Mouse (Mus musculus): ENCODE data around the gene Ube2c. TPM values are rescaled to one million over a fixed set of nuclear protein-coding genes. Genes with fewer than 3 reads are reported as not detected.

Ube2c gene
- total RNA-seq (2021) = 10 to 100 TPM; 10.8 to 14.3 TPM

GRCm38 (mm10) chr2:164769258-164770037 lies at the start of gene Ube2c:
Ube2c (plus strand) TSS chr2:164769898.
- intact Hi-C loops (cut with DNase I) = no loop called here
- peak; percentile 98 for DNase-seq

- intact Hi-C loops (cut with DNase I) = no loop called here
- DNase-seq = no peak
Observed at GRCm38 (mm10) chr2:164723276-164723675, 46.4 kb upstream of the Ube2c start.

DNA sequence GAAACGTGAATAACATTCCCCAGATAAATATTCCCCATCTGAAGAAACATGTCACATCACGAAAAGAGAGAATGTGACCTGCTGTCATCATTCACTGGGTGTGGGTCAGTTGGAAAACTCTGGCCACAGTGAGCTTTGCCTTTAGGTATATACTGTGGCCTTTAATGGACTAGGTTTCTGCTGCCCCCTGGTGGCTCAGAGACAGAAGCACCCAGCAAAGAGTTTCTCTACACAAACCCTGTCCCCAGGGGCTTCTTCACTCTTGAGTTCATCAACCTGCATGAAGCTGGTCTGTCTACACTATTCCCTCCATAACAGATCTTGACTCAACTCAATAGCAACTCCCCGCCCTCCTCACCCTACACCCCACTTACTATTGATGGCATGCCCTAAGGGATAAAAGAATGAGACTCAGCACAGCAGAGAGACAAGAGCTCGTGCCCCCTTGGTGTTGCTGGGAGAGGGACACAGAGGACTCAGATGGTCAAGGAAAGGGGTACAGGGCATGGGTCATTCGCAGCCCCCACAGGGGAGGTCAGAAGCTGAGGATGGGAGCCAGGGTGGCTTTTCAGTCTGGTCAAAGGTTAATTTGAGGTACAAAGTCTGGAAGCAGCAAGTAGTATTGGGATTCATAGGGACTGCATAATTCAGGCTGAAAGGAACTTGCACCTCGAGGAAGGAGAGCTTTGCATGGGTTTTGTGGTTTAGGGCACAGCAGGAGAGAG lies 43.6 kb upstream of the Ube2c start:
- DNase-seq = peak; percentile 70
- intact Hi-C loops (cut with DNase I) = loop anchor here (2.0 kb wide), 1 partner anchor 133 kb away; the partner anchor contains the start of gene Eppin

- intact Hi-C loops (cut with DNase I) = no loop called here
- DNase-seq = no peak
Observed at GRCm38 (mm10) chr2:164731719-164732118, 38.0 kb upstream of the Ube2c start.

DNA sequence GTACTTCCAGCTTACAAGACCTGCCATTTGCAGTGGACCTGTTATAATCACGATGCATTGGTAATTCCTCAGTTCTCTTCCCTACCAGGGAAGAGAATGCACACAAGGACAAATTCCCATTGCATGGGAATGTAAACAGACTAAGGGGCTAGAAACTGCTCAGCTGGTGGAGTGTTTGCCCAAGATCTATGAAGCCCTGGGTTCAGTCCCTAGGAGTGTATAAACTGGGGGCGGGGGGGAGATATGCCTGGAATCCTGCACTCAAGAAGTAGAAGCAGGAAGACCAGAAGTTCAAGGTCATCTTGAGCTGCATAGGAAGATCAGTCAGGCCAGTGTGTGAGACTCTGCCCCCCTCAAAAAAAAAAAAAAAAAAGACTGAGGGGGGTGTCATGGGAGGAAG lies 36.4 kb upstream of the Ube2c start:
- intact Hi-C loops (cut with DNase I) = no loop called here
- DNase-seq = no peak

DNA sequence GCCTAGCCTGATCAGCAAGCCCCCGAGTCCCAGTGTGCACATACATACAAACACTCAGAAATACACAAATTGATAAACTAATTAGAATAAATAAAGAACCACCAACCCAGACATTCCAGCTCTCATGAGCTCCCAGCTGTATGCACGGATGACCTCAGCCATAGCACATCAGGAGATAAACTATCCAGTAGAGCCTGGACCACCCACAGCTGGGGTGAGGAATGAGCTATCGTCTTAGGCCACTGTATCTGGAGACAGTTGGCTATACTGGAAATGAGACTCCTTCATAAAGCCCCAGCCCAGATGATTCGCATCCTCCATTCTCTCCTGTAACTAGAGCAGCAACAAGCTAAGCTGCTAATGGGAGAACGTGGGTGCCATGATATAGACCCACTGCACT lies 34.9 kb upstream of the Ube2c start:
- DNase-seq = no peak
- intact Hi-C loops (cut with DNase I) = no loop called here

DNA sequence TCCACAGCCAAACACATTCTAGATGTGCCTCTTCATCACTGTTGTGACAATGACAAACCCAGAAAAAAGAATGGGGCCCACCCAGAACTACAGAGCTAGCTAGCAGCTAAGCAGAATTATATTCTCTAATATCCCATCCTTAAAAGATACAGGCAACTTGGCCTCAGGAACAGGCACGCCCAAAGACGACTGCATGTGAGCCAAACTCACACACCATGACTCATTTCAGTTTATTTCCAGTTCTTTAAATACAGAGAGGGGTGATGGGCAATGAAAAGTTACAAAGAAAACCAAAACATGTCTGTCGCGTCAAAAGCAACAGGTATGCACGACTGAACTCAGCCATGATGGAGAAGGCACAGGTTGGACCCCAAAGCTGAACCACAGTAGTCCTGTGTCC lies 34.3 kb upstream of the Ube2c start:
- DNase-seq = no peak
- intact Hi-C loops (cut with DNase I) = no loop called here

DNA sequence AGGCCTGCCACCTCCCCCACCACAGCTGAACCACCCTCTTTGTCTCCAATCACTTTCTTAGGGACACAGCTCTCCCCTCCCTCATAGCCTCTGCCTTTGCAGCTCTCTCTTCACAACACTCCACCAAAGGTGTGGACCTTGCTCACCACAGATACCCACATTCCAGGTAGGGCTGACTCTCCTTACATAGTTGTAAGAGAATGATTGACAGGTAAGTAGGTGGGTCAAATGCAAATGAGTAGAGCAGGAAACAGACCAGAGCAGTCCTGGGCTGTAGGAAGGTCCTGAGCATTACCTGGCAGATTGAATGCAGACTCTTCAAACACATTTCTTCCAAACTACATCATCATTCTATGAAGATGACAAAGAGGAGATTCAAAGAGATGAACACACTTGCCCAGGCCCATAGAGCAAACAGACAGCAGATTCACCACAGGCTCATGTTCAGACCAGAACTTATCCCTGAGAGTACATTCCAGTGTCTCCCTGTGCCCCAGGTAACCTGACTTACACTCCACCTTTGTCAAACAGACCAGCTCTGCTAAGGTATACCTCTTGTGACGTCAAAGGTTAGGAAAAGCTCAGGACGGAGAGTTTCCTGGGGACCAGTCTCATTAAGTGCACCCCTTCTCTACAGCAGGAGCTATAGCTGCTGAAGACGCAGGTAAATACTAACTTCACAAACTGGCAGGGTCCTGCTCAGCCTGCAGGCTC lies 32.2 kb upstream of the Ube2c start:
- DNase-seq = no peak
- intact Hi-C loops (cut with DNase I) = no loop called here

DNA sequence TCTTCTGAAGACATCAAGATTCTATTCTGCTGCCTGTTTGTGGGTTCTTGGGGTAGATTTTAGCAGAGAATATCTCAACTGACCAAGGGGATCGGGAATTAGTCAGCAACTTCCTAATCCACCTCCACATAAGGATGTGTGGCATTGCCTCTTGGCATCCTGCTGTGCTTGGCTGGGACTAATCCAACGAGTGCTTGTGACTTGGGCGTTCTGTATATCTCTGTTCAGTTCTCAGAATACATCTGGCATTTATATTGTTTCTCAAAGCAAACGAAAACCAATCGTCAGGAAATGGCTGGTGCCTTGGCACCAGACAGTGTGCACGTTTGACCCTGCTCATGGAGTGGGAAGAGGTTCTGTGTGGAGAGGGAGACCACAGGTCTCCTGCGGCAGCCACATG lies 29.8 kb upstream of the Ube2c start:
- intact Hi-C loops (cut with DNase I) = no loop called here
- no peak for DNase-seq

DNA sequence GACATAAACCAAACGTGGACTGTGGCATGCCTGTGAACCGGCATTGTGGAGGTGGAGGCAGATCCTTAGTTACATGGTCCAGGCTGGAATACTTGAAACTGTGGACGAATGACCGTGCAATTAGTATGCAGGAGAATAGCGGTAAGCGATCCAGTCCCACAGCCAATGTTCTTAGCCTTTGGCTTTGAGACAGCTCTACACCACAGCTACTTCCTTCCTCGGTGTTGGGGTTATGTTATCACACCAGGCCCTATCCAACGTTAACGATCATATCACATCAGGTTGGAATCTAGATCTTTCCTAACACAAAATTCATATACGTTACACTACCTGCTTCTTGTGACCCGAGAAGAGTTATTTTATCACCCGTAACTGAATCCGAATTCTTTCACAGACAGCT lies 24.7 kb upstream of the Ube2c start:
- intact Hi-C loops (cut with DNase I) = no loop called here
- DNase-seq = no peak

GRCm38 (mm10) chr2:164745843-164746479 lies 23.7 kb upstream of the Ube2c start, which contains the start of the genes Wfdc3 and Dnttip1:
Wfdc3 (minus strand) TSS chr2:164745931.
Dnttip1 (plus strand) TSS chr2:164745983.
- intact Hi-C loops (cut with DNase I) = no loop called here
- peak; percentile 94 for DNase-seq

GRCm38 (mm10) chr2:164746693-164747092 lies 23.0 kb upstream of the Ube2c start:
- no peak for DNase-seq
- intact Hi-C loops (cut with DNase I) = no loop called here

- intact Hi-C loops (cut with DNase I) = no loop called here
Observed at GRCm38 (mm10) chr2:164748191-164748590, 21.5 kb upstream of the Ube2c start.

DNA sequence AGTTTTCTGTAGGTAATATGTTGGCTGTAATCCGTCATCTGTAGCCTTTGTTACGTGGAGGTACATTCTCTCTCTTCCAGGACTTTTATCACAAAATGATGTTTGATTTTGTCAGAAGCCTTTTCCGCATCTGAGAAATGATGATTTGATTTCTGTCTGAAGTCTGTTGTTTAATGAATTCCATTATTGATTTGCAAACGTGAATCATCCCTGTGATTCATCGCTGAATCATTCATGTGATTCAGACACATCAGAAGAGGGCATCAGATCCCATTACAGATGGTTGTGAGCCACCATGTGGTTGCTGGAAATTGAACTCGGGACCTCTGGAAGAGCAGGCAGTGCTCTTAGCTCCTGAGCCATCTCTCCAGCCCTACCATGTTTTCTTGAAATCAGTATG lies 20.7 kb upstream of the Ube2c start:
- intact Hi-C loops (cut with DNase I) = no loop called here
- no peak for DNase-seq

More at GRCm38 (mm10) chr2:164748191-164748590, 21.5 kb upstream of the Ube2c start:
- no peak for DNase-seq

DNA sequence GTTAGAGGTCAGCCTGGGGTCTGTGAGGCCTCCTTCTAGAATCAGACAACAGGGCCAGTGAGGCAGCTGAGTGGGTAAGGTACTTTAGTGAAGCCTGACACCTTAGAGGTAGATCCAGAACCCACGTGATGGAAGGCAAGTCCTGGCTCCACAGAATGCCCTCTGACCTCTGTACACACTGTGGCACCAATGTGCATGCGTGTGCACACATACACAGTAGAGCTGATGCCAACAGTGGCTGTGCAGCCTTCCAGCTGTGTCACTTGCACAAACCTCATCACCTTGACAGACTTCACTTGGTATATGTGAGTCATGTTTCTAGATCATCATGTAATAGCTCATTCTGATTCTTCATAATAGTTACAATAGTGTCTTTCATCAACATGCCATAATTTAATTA lies 17.2 kb upstream of the Ube2c start:
- intact Hi-C loops (cut with DNase I) = no loop called here
- no peak for DNase-seq

DNA sequence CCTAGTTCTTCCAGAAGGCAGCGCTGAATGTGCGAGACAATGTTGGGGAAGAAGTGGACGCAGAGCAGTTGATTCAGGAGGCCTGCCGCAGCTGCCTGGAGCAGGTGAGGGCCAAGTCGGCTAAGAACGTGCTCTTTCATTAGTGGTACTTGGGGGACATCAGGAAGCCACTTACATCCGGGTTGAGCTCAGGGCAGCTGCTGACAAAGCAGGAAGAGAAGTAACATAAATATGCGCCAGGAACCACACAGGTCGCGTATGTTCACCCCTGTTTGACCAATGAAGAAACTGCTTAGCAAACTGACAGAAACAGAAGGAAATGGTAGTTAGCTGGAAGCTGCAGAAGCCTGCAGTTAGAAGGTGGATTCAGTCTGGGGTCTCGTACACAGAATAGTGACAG lies 15.6 kb upstream of the Ube2c start:
- intact Hi-C loops (cut with DNase I) = no loop called here
- DNase-seq = no peak

GRCm38 (mm10) chr2:164754800-164755199 lies 14.9 kb upstream of the Ube2c start:
- no peak for DNase-seq
- intact Hi-C loops (cut with DNase I) = no loop called here

GRCm38 (mm10) chr2:164757841-164758240 lies 11.9 kb upstream of the Ube2c start:
- intact Hi-C loops (cut with DNase I) = no loop called here
- no peak for DNase-seq

GRCm38 (mm10) chr2:164758692-164759091 lies 11.0 kb upstream of the Ube2c start:
- intact Hi-C loops (cut with DNase I) = no loop called here
- DNase-seq = no peak

DNA sequence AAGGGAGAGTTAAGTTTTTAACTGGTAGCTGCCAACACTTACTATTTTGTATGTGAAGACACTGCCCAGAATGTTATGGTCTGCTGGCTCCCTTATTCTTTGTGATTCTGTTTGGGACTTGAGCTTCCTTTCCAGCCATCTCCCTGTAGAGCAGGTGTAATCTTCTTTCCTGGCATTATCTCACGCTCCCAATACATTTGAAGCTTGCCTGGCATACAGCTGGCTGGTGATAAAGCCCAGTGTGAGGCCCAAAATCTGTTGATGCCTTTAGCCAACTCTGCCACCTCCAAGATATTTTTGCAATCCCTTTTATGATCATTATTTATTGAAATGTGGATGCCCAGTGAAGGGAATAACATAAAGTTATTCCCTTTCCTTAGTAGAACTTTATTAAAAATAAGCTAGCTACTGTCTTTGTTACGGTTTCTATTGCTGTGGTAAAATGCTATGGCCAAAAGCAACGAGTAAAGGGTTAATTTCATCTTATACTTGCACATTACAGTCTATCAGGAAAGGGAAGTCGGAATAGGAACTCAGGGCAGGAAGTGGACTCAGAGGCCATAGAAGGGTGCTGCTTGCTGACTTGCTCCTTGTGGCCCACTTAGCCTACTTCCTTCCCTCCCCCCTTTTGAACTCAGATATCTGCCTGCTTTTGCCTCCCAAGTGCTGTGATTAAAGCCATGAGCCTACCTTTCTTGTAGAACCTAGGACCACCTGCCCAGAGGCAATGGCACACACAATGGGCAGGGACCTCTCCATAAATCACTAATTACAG lies 9.5 kb upstream of the Ube2c start:
- intact Hi-C loops (cut with DNase I) = no loop called here
- DNase-seq = no peak
